Mouse (Mus musculus) kidney, embryonic 15.5 days (tissue): ENCODE results near the gene Gm9736. TPM values are rescaled to one million over a fixed set of nuclear protein-coding genes. Genes with fewer than 3 reads are reported as not detected.
"Not testable (repeated sequence)": the region's sequence is repeated elsewhere in the genome, so short reads cannot be mapped to it uniquely, and the experiment has no call there.

Source experiments
- ATAC-seq: fragments of 200-750 bp; cut with Nextera tagmentation; replicated peaks from 2 replicates; pipeline ENCODE4 v1.8.0; 2017; ENCODE audit warnings: moderate TSS enrichment; ENCODE audit not compliant: low FRiP score
- H3K27ac ChIP-seq: fragments of 300-500 bp; sonication (generic); 2 replicates; pipeline ENCODE4 v1.5.1; 2015; ENCODE audit warnings: mild to moderate bottlenecking, inconsistent platforms
- H3K27me3 ChIP-seq: fragments of 300-500 bp; sonication (generic); 2 replicates; pipeline ENCODE4 v1.6.1; 2015; ENCODE audit warnings: inconsistent platforms
- H3K36me3 ChIP-seq: fragments of 300-500 bp; sonication (generic); 2 replicates; pipeline ENCODE4 v1.6.1; 2015; ENCODE audit warnings: inconsistent platforms
- H3K4me1 ChIP-seq: fragments of 300-500 bp; sonication (generic); 2 replicates; pipeline ENCODE4 v1.6.1; 2015; ENCODE audit warnings: inconsistent platforms
- H3K4me2 ChIP-seq: fragments of 300-500 bp; sonication (generic); 2 replicates; pipeline ENCODE4 v1.6.1; 2015; ENCODE audit warnings: moderate library complexity, mild to moderate bottlenecking, inconsistent platforms
- H3K4me3 ChIP-seq: fragments of 300-500 bp; sonication (generic); replicated peaks from 2 replicates; pipeline ENCODE4 v1.5.1; 2015; ENCODE audit warnings: mild to moderate bottlenecking, inconsistent platforms
- H3K9ac ChIP-seq: fragments of 300-500 bp; sonication (generic); 2 replicates; pipeline ENCODE4 v1.6.1; 2015; ENCODE audit warnings: mild to moderate bottlenecking, inconsistent platforms
- H3K9me3 ChIP-seq: fragments of 300-500 bp; sonication (generic); replicated peaks from 2 replicates; pipeline ENCODE4 v1.6.1; 2016; ENCODE audit warnings: inconsistent platforms
- WGBS: fragments of 180-500 bp; shearing (Covaris S2); methylation state at CpG from one replicate; pipeline ENCODE4 v1.1.7; 2015; ENCODE audit warnings: mixed read lengths; 5-methylcytosine and 5-hydroxymethylcytosine counted together
- polyA plus RNA-seq: library from polyadenylated mRNA; unstranded; fragments of >200 nt; fragmentation: Nextera tagmentation; extraction: Ambion mirVana; gene quantifications from 2 replicates; pipeline ENCODE4 v1.2.1, GENCODE M21; 2015

Gene Gm9736
- polyA plus RNA-seq = not detected in 2 replicates

GRCm38 (mm10) chr10:77751254-77751653 is at the start of gene Gm9736:
TSS of gene Gm9736 (minus strand) at chr10:77751354.
- H3K27ac ChIP-seq, ATAC-seq, H3K4me3 ChIP-seq, H3K27me3 ChIP-seq, H3K4me2 ChIP-seq, H3K36me3 ChIP-seq, H3K9me3 ChIP-seq, H3K9ac ChIP-seq, H3K4me1 ChIP-seq: not testable (repeated sequence)
- 70% methylated on average over 1 of the region's 1 CpGs for WGBS

DNA sequence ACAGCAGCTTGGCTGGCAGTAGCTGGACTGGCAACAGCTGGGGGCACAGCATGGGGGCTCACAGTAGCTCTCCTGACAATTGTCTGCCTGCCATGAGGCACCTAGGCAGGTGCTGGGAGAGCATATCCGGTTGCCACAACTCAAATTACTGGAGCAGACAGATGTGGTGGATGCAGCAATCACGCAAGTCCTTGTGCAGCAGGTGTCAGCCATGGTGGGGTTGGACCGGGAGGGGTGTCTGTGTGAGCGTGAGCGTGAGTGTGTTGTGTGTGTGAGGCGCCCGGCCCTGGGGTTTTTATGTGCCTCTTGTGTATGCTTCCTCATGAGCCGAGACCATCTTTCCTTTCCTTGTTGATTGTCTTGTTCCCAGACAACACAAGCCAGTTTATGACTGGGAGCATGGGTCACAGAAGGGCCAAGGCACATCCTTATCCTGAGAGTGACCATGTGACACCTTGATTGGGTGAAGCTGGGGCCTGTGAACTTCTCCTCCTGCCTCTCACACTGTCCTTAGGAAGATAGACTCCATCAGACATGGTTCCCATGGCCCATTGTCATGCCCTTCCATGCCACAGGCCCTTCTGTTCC is 47.9 kb upstream of the Gm9736 start, which contains the start of gene Gm19668:
Gm19668 (minus strand) TSS at position 213 of the 588 bp plus-strand sequence.
- 46% methylated on average over 8 of the region's 8 CpGs for WGBS

DNA sequence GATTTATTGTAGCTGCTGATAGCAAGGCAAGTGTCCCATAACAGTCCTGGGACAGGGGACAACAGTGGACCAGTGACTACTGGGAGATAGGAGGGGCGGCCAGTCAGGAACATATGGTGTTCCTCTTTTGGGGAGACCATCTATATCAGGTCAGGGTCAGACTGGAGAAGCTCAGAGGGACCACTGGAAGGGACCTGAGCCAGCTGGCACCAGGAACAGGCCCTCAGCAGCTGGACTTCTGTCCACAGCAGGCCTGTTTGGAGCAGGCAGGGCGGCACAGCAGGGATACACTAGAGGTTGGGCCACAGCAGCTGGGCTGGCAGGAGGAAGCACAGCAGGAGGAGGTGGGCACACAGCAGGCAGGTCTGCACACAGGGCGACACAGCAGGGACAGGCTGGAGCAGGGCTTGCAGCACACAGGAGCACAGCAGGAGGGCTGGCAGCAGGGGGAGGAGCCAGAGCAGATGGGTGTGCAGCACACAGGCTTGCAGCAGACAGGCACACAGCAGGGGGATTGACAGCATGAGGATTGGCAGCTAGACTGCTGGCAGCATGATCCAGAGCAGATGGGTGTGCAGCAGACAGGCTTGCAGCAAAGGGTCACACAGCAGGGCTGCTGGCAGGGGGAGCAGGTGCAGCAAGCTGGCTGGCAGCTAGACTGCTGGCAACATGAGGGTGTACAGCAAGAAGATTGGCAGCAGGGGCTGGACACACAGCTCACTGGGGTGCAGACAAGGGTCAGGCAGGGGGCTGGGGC is 47.2 kb upstream of the Gm9736 start:
- H3K9ac ChIP-seq, H3K36me3 ChIP-seq, H3K4me1 ChIP-seq, H3K4me2 ChIP-seq, ATAC-seq, H3K27me3 ChIP-seq, H3K4me3 ChIP-seq, H3K9me3 ChIP-seq, H3K27ac ChIP-seq: not testable (repeated sequence)
- WGBS = 47% methylated on average over 3 of the region's 3 CpGs

More for the DNA sequence above, 47.9 kb upstream of the Gm9736 start, which contains the start of gene Gm19668:
- Histone ChIP-seq H3K9me3 (no peaks in the 10 kb centered on the region), H3K4me1 (0 out of 2 replicates have a peak, but pooled peaks cover 2% of the 10 kb centered on the region), H3K4me2 (no peak within 1 kb of the TSS), H3K27me3 (no peaks in the 10 kb centered on the region), H3K4me3 (no peak within 1 kb of the TSS), H3K36me3 (no peaks in the 10 kb centered on the region), H3K27ac (no peak within 1 kb of the TSS), H3K9ac (no peak within 1 kb of the TSS)
- no peak for ATAC-seq

GRCm38 (mm10) chr10:77797677-77798076 is 46.5 kb upstream of the Gm9736 start:
- Histone ChIP-seq H3K4me1 (0 out of 2 replicates have a peak, but pooled peaks cover 2% of the 10 kb centered on the region), H3K9me3 (no peaks in the 10 kb centered on the region), H3K9ac (no peak overlapping the region), H3K27ac (no peak overlapping the region), H3K4me3 (no peak overlapping the region), H3K36me3 (no peaks in the 10 kb centered on the region), H3K4me2 (no peak overlapping the region), H3K27me3 (no peaks in the 10 kb centered on the region)
- WGBS = 30% methylated on average over 3 of the region's 3 CpGs
- ATAC-seq = no peak

GRCm38 (mm10) chr10:77794976-77795375 is 43.8 kb upstream of the Gm9736 start, which contains the start of gene Gm9639:
TSS of gene Gm9639 (minus strand) at chr10:77795076.
- Histone ChIP-seq H3K4me2 (no peak within 1 kb of the TSS), H3K27me3 (no peaks in the 10 kb centered on the region), H3K4me1 (0 out of 2 replicates have a peak, but pooled peaks cover 2% of the 10 kb centered on the region), H3K27ac (no peak within 1 kb of the TSS), H3K36me3 (no peaks in the 10 kb centered on the region), H3K9ac (no peak within 1 kb of the TSS), H3K9me3 (no peaks in the 10 kb centered on the region), H3K4me3 (no peak within 1 kb of the TSS)
- no peak for ATAC-seq
- 39% methylated on average over 2 of the region's 2 CpGs for WGBS

DNA sequence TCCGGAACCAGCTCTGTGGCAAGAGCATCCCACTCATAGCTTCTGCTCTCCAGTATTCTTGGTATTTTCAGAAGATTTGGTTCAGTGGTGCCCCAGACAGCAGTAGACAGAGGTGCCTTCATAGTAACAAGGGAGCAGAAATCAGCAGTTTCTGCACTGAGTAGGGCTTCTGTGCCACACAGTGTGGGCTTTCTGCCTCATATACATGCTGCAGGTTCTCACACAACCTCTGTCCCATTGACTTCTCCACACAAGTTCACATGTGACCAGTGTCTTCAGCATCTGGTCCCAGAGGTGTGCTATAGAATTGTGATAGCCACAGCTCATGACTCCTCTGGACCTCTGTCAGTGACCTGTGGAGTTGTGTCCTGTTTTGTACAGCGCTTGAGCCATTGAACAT is 37.5 kb upstream of the Gm9736 start:
- Histone ChIP-seq H3K4me1 (no peaks in the 10 kb centered on the region), H3K36me3 (no peaks in the 10 kb centered on the region), H3K9me3 (no peaks in the 10 kb centered on the region), H3K4me3 (no peak overlapping the region), H3K27ac (no peak overlapping the region), H3K4me2 (no peak overlapping the region), H3K9ac (no peak overlapping the region), H3K27me3 (no peaks in the 10 kb centered on the region)
- 61% methylated on average over 2 of the region's 2 CpGs for WGBS
- ATAC-seq = no peak

GRCm38 (mm10) chr10:77787876-77788275 is 36.7 kb upstream of the Gm9736 start, which contains the start of gene Gm7137:
TSS of gene Gm7137 (minus strand) at chr10:77788200.
- not testable (repeated sequence) for H3K27me3 ChIP-seq, ATAC-seq, H3K9me3 ChIP-seq, H3K36me3 ChIP-seq, H3K27ac ChIP-seq, H3K4me3 ChIP-seq, H3K4me2 ChIP-seq, H3K9ac ChIP-seq, H3K4me1 ChIP-seq
- WGBS = 68% methylated on average over 1 of the region's 1 CpGs

- H3K4me3 ChIP-seq, H3K9me3 ChIP-seq, H3K27ac ChIP-seq, H3K4me2 ChIP-seq, H3K4me1 ChIP-seq, H3K9ac ChIP-seq, H3K27me3 ChIP-seq, H3K36me3 ChIP-seq, ATAC-seq: not testable (repeated sequence)
- 77% methylated on average over 3 of the region's 3 CpGs for WGBS
Observed at GRCm38 (mm10) chr10:77783396-77783795, 32.2 kb upstream of the Gm9736 start.

- H3K27me3 ChIP-seq, H3K4me2 ChIP-seq, ATAC-seq, H3K4me1 ChIP-seq, H3K9me3 ChIP-seq, H3K9ac ChIP-seq, H3K4me3 ChIP-seq, H3K27ac ChIP-seq, H3K36me3 ChIP-seq: not testable (repeated sequence)
- 21% methylated on average over 1 of the region's 1 CpGs for WGBS
Observed at GRCm38 (mm10) chr10:77782442-77782841, 31.3 kb upstream of the Gm9736 start, which contains the start of gene Gm3250. TSS of gene Gm3250 (minus strand) at chr10:77782542.

DNA sequence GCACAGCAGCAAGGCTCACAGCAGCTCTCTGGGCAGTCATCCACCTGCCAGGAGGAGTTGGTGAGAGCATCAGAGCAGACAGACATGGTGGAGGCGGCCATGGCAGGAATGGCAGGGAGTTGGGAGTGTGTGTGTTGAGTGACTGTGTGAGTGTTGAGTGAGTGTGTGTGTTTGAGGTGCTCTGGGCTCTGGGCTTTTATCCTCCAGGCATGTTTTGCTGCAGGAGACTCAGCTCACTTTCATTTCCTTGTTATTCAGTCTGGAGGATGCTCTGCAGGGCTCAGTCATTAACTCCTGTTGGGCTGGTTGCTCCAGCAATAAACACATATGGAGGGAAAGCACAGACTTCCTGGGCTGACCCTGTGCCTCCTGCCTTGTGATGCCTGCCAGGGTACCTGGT is 25.7 kb upstream of the Gm9736 start, which contains the start of gene Gm7138:
Gm7138 (minus strand) TSS at position 101 of the 400 bp plus-strand sequence.
- WGBS = 80% methylated on average over 1 of the region's 1 CpGs
- ATAC-seq, H3K4me3 ChIP-seq: not testable (repeated sequence)

DNA sequence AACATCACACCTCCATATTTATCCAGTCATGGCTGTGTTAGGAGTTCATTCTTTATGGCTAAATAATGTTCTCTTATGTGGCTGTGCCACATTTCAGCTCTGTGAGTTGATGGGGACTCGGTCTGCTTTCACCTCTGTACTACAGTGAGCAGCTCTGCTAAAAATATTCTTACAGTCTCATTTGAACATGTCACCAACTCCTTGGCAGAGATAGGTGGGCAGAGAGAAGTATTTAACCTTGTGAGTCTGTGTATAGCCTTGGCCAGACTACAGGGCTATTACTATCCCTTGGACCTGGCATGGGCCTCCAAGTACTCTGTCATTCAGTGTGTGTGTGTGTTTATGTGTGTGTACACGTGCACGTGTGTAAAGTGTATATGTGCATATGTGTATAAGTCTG is 21.0 kb upstream of the Gm9736 start:
- 90% methylated on average over 2 of the region's 3 CpGs for WGBS
- H3K27ac ChIP-seq, H3K9me3 ChIP-seq: not testable (repeated sequence)

More for the DNA sequence above, 25.7 kb upstream of the Gm9736 start, which contains the start of gene Gm7138:
- H3K9me3 ChIP-seq, H3K27me3 ChIP-seq, H3K4me2 ChIP-seq, H3K4me1 ChIP-seq, H3K27ac ChIP-seq, H3K36me3 ChIP-seq, H3K9ac ChIP-seq: not testable (repeated sequence)

DNA sequence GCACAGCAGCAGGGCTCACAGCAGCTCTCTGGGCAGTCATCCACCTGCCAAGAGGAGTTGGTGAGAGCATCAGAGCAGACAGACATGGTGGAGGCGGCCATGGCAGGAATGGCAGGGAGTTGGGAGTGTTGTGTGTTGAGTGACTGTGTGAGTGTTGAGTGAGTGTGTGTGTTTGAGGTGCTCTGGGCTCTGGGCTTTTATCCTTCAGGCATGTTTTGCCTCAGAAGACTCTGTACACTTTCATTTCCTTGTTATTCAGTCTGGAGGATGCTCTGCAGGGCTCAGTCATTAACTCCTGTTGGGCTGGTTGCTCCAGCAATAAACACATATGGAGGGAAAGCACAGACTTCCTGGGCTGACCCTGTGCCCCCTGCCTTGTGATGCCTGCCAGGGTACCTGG is 20.1 kb upstream of the Gm9736 start, which contains the start of gene Gm3238:
Gm3238 (minus strand) TSS at position 101 of the 400 bp plus-strand sequence.
- not testable (repeated sequence) for H3K9me3 ChIP-seq, H3K4me2 ChIP-seq, H3K27me3 ChIP-seq, H3K4me1 ChIP-seq, ATAC-seq, H3K27ac ChIP-seq, H3K9ac ChIP-seq, H3K36me3 ChIP-seq, H3K4me3 ChIP-seq
- WGBS = 86% methylated on average over 1 of the region's 1 CpGs

More for the DNA sequence above, 21.0 kb upstream of the Gm9736 start:
- not testable (repeated sequence) for ATAC-seq, H3K4me3 ChIP-seq, H3K9ac ChIP-seq, H3K4me1 ChIP-seq, H3K4me2 ChIP-seq, H3K36me3 ChIP-seq, H3K27me3 ChIP-seq
